Mouse (Mus musculus): Measurements from ENCODE around the gene Fut2.

GRCm38 (mm10) chr7:45710477-45711191, 44.4 kb upstream of the Fut2 start:
- TF ChIP-seq CTCF (IDR thresholded peaks at IDR 0.05; ENCODE audit: extremely low read depth, insufficient read length, insufficient replicate concordance, low read depth, low read length) (no peak), POLR2A (IDR thresholded peaks at IDR 0.05; ENCODE audit: low read depth, low read length) (no peak)
